Mouse (Mus musculus): ENCODE measurements at regions not wholly inside any gene's neighbourhood (a gene's known extent, or its start where the extent isn't known, plus 50 kb on each side); places are given as distances from the start of the nearest gene placed in this dataset.

- Histone ChIP-seq H3K4me2 (ENCODE audit: insufficient read depth, low read depth, poor library complexity, severe bottlenecking) (no peak overlapping the region), H3K9ac (ENCODE audit: insufficient read depth, low read depth) (no peak overlapping the region), H3K4me3 (replicated peaks in 1 of 3; ENCODE audit: low read depth in 2 of 3, low read length in 2 of 3, poor library complexity in 1 of 3) (no peak overlapping the region), H3K9me3 (replicated peaks; ENCODE audit: low read length) (peaks cover 4% of the 10 kb centered on the region), H3K27me3 (replicated peaks) (peaks cover 77% of the 10 kb centered on the region), H3K27ac (ENCODE audit: insufficient read depth, low read depth) (no peak overlapping the region), H3K4me1 (ENCODE audit: control insufficient read depth in 1 of 2, insufficient read depth in 2 of 2) (peaks cover 0 to 2% of the 10 kb centered on the region in 2 experiments; a peak in 1 of 4 replicates), H3K36me3 (replicated peaks in 1 of 2; ENCODE audit: control insufficient read depth in 1 of 2, insufficient read depth in 1 of 2, low read length in 1 of 2) (no peaks in the 10 kb centered on the region), H3K79me2 (replicated peaks; ENCODE audit: control insufficient read depth, extremely low read depth, insufficient read depth, poor library complexity, severe bottlenecking) (no peaks in the 10 kb centered on the region)
- no peak for TF ChIP-seq BHLHE40 (IDR thresholded peaks at IDR 0.05; ENCODE audit: low read depth, low read length)
- TF ChIP-seq GABPA (IDR thresholded peaks at IDR 0.05; ENCODE audit: insufficient replicate concordance, low read depth, low read length): no peak
- no peak for TF ChIP-seq HCFC1 (IDR thresholded peaks at IDR 0.05; ENCODE audit: low read depth, low read length)
- no peak for TF ChIP-seq ZMIZ1 (IDR thresholded peaks at IDR 0.05; ENCODE audit: low read depth, low read length)
- no peak for TF ChIP-seq KAT2A (IDR thresholded peaks at IDR 0.05; ENCODE audit: insufficient replicate concordance, low read length)
- no peak for TF ChIP-seq NELFE (IDR thresholded peaks at IDR 0.05; ENCODE audit: low read depth, low read length)
- no peak for TF ChIP-seq MXI1 (IDR thresholded peaks at IDR 0.05; ENCODE audit: low read depth, low read length)
- TF ChIP-seq UBTF (IDR thresholded peaks at IDR 0.05; ENCODE audit: low read depth, low read length): no peak
- TF ChIP-seq MAZ (IDR thresholded peaks at IDR 0.05; ENCODE audit: low read depth, low read length): no peak
- no peak for TF ChIP-seq CHD2 (IDR thresholded peaks at IDR 0.05; ENCODE audit: low read length)
- TF ChIP-seq USF2 (conservative IDR thresholded peaks at IDR 0.05; ENCODE audit: low read depth, low read length): no peak
- TF ChIP-seq SMC3 (IDR thresholded peaks at IDR 0.05; ENCODE audit: low read depth, low read length): no peak
- TF ChIP-seq POLR2A (IDR thresholded peaks at IDR 0.05; ENCODE audit: low read depth, low read length): no peak
- in situ Hi-C loops (cut with MboI; ENCODE audit: low pct_ligation_motif_present, low pct_unique_long_range_greater_than_20kb, low sequenced_read_pairs) (no loop called here), dilution Hi-C loops (cut with MboI; ENCODE audit: extremely low pct_ligation_motif_present, extremely low pct_unique_long_range_greater_than_20kb, low sequenced_read_pairs) (no loop called here)
- no peak for DNase-seq (ENCODE audit: extremely low read depth)
Observed at GRCm38 (mm10) chr2:92530677-92531076, 68.8 kb upstream of the Chst1 start.

- Histone ChIP-seq H3K36me3 (replicated peaks in 1 of 2; ENCODE audit: control insufficient read depth in 1 of 2, insufficient read depth in 1 of 2, low read length in 1 of 2) (no peaks in the 10 kb centered on the region), H3K27me3 (replicated peaks) (peaks cover 77% of the 10 kb centered on the region), H3K4me2 (ENCODE audit: insufficient read depth, low read depth, poor library complexity, severe bottlenecking) (0 out of 2 replicates have a peak overlapping the region, but pooled peaks have one; percentile 24), H3K27ac (ENCODE audit: insufficient read depth, low read depth) (no peak overlapping the region), H3K9me3 (replicated peaks; ENCODE audit: low read length) (peaks cover 4% of the 10 kb centered on the region), H3K79me2 (replicated peaks; ENCODE audit: control insufficient read depth, extremely low read depth, insufficient read depth, poor library complexity, severe bottlenecking) (no peaks in the 10 kb centered on the region), H3K9ac (ENCODE audit: insufficient read depth, low read depth) (no peak overlapping the region), H3K4me3 (replicated peaks in 1 of 3; ENCODE audit: low read depth in 2 of 3, low read length in 2 of 3, poor library complexity in 1 of 3) (no peak overlapping the region), H3K4me1 (ENCODE audit: control insufficient read depth in 1 of 2, insufficient read depth in 2 of 2) (peaks cover 0 to 2% of the 10 kb centered on the region in 2 experiments; a peak in 1 of 4 replicates)
- DNase-seq (ENCODE audit: extremely low read depth): no peak
- dilution Hi-C loops (cut with MboI; ENCODE audit: extremely low pct_ligation_motif_present, extremely low pct_unique_long_range_greater_than_20kb, low sequenced_read_pairs): no loop called here
- TF ChIP-seq RCOR1 (conservative IDR thresholded peaks at IDR 0.05; ENCODE audit: low read depth, low read length) (no peak), BHLHE40 (IDR thresholded peaks at IDR 0.05; ENCODE audit: low read depth, low read length) (no peak), NRF1 (IDR thresholded peaks at IDR 0.05; ENCODE audit: low read depth, low read length) (no peak), MAFK (IDR thresholded peaks at IDR 0.05; ENCODE audit: insufficient replicate concordance, low read length) (no peak), UBTF (IDR thresholded peaks at IDR 0.05; ENCODE audit: low read depth, low read length) (no peak), MEF2A (IDR thresholded peaks at IDR 0.05; ENCODE audit: borderline replicate concordance, low read depth, low read length) (no peak), IRF4 (IDR thresholded peaks at IDR 0.05; ENCODE audit: low read depth, low read length) (peak; percentile 74), MAX (IDR thresholded peaks at IDR 0.05; ENCODE audit: low read length) (no peak), POLR2AphosphoS2 (IDR thresholded peaks at IDR 0.05; ENCODE audit: low read depth, low read length) (no peak), EP300 (IDR thresholded peaks at IDR 0.05; ENCODE audit: low read length) (peak; percentile 45; the same call in 1 of the 2 replicates), ETS1 (conservative IDR thresholded peaks at IDR 0.05; ENCODE audit: low read depth, low read length) (no peak), JUND (conservative IDR thresholded peaks at IDR 0.05; ENCODE audit: low read depth, low read length) (0 out of 2 replicates have a peak, but pooled peaks have one; percentile 30), JUN (IDR thresholded peaks at IDR 0.05; ENCODE audit: insufficient read depth, low read depth, low read length) (peak; percentile 26)
- in situ Hi-C loops (cut with MboI; ENCODE audit: low pct_ligation_motif_present, low pct_unique_long_range_greater_than_20kb, low sequenced_read_pairs): no loop called here
Observed at GRCm38 (mm10) chr2:92529670-92530322, 69.5 kb upstream of the Slc35c1 start.

All from CH12.LX (cell line).